In the genomic region with DNA sequence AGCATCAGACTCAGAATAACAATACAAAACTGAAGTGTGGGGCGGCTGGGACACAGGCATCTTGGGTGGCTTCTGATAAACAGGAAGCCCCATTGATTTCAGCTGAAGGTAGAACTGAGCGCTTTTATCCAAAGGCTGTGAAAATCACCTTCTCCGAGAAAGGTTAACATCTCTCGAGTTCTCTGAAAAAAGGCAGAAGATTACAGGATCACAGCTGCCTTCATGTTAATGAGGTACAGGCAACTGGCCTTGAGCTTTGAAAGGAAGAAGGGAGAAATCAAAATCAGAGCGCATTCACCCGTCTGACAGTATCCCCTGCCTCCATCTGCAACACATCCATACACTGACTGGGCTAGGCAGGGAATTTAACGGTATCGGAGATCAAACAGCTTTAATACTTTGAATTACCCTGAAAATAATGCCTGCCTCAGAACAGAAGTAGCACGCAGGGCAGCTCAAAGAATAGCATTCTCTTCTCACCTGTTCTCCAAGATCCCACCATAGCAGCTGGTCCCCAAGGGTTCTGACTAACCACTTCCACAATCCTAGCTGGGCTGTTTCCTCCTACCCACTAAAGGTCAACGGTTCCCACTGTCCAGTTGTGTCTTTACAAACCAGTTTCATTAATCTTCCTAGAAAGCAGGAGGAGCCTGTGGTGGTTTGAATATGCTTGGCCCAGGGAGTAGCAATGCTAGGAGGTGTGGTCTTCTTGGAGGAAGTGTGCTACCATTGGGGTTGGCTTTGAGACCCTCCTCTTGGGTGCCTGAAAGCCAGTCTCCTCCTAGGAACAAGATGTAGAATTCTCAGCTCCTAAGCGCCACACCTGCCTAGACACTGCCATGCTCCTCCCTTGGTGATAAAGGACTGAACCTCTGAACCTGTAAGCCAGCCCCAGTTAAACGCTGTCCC, we compare ENCODE assay signal across 12 mouse cellular contexts.
A peak's percentile ranks its signal among the peaks of the same experiment; 100 is the strongest.
DNase-seq lines count a peak whose midpoint lies in the region; ATAC-seq and TF ChIP-seq lines count a peak whose summit lies in the region.
"Had no signal": no experiment of that assay in that cellular context is flagged by ENCODE, and none has a peak within 500 bp of the region (broad histone marks: within the 10 kb centered on the region; RNA-seq: fewer than 3 reads in every experiment).

No protein-coding gene starts in this region.

- no peak overlapping the region for H3K4me3 ChIP-seq in kidney, embryonic 15.5 days (replicated peaks)
- H3K4me3 ChIP-seq in forebrain, embryonic 11.5 days (ENCODE audit: low read depth, low read length) = no peak overlapping the region
- H3K4me3 ChIP-seq in limb, embryonic 12.5 days (replicated peaks) = no peak overlapping the region
- H3K4me3 ChIP-seq in neural tube, embryonic 13.5 days = no peak overlapping the region
- H3K4me3 ChIP-seq in liver, postnatal 0 days (ENCODE audit: low read depth, low read length) = no peak overlapping the region
- H3K4me3 ChIP-seq: embryonic facial prominence, embryonic 15.5 days; stomach, embryonic 15.5 days had no signal

- no peak for ATAC-seq in kidney, embryonic 15.5 days (replicated peaks; ENCODE audit: low FRiP score)
- ATAC-seq in forebrain, embryonic 11.5 days (replicated peaks; ENCODE audit: low FRiP score) = peak; percentile 56; the same call in 1 of the 2 replicates
- no peak for ATAC-seq in limb, embryonic 12.5 days (ENCODE audit: insufficient number of reproducible peaks, insufficient read depth, low FRiP score, low TSS enrichment, low read depth)
- ATAC-seq in neural tube, embryonic 13.5 days (ENCODE audit: low read depth) = no peak; the same call in 1 of the 2 replicates
- no peak for ATAC-seq in liver, postnatal 0 days

- TF ChIP-seq CTCF in liver, postnatal 0 days (IDR thresholded peaks at IDR 0.05; ENCODE audit: low read depth) = no peak

- H3K4me2 ChIP-seq in kidney, embryonic 15.5 days = peak overlapping the region; percentile 7; the same call in 1 of the 2 replicates
- H3K4me2 ChIP-seq in forebrain, embryonic 11.5 days (ENCODE audit: low read depth, low read length, severe bottlenecking) = peak overlapping the region; percentile 28
- H3K4me2 ChIP-seq in limb, embryonic 12.5 days = peak overlapping the region; percentile 6; the same call in 1 of the 2 replicates
- peak overlapping the region; percentile 23; the same call in 1 of the 2 replicates for H3K4me2 ChIP-seq in neural tube, embryonic 13.5 days
- H3K4me2 ChIP-seq in liver, postnatal 0 days (ENCODE audit: low read depth, low read length) = no peak overlapping the region
- H3K4me2 ChIP-seq: embryonic facial prominence, embryonic 15.5 days; stomach, embryonic 15.5 days had no signal

- 34% methylated on average over 12 of the region's 12 CpGs for WGBS in kidney, embryonic 15.5 days
- WGBS in forebrain, embryonic 11.5 days = 24% methylated on average over 12 of the region's 12 CpGs
- WGBS in limb, embryonic 12.5 days = 26% methylated on average over 12 of the region's 12 CpGs
- 22% methylated on average over 12 of the region's 12 CpGs for WGBS in neural tube, embryonic 13.5 days
- 70% methylated on average over 12 of the region's 12 CpGs for WGBS in liver, postnatal 0 days (ENCODE audit: insufficient replicate concordance)

- DNase-seq in kidney, postnatal 25 days = no peak
- no peak for DNase-seq in forebrain, embryonic 11.5 days (ENCODE audit: low spot score)
- no peak for DNase-seq in adrenal gland, postnatal 25 days
- no peak for DNase-seq in liver, postnatal 0 days
- no peak for DNase-seq in spleen, postnatal 14 days (ENCODE audit: low spot score in 2 of 2)
- DNase-seq: heart, postnatal 14 days had no signal

- H3K9me3 ChIP-seq in kidney, embryonic 15.5 days (replicated peaks) = no peaks in the 10 kb centered on the region
- no peaks in the 10 kb centered on the region for H3K9me3 ChIP-seq in forebrain, embryonic 11.5 days (ENCODE audit: control insufficient read depth, low read length)
- no peaks in the 10 kb centered on the region for H3K9me3 ChIP-seq in limb, embryonic 12.5 days
- H3K9me3 ChIP-seq in neural tube, embryonic 13.5 days = no peaks in the 10 kb centered on the region
- no peaks in the 10 kb centered on the region for H3K9me3 ChIP-seq in liver, postnatal 0 days (ENCODE audit: low read length)
- H3K9me3 ChIP-seq: embryonic facial prominence, embryonic 15.5 days; stomach, embryonic 15.5 days had no signal

- H3K27ac ChIP-seq in kidney, embryonic 15.5 days = peak overlapping the region; percentile 45
- H3K27ac ChIP-seq in forebrain, embryonic 11.5 days (ENCODE audit: low read depth, low read length) = peak overlapping the region; percentile 79
- 0 out of 2 replicates have a peak overlapping the region, but pooled peaks have one; percentile 7 for H3K27ac ChIP-seq in limb, embryonic 12.5 days
- H3K27ac ChIP-seq in neural tube, embryonic 13.5 days (replicated peaks) = peak overlapping the region; percentile 78
- H3K27ac ChIP-seq in liver, postnatal 0 days (ENCODE audit: low read depth) = no peak overlapping the region
- H3K27ac ChIP-seq: embryonic facial prominence, embryonic 15.5 days; macrophage; stomach, embryonic 15.5 days had no signal

- H3K9ac ChIP-seq in kidney, embryonic 15.5 days = no peak overlapping the region
- no peak overlapping the region for H3K9ac ChIP-seq in forebrain, embryonic 11.5 days (ENCODE audit: low read length)
- no peak overlapping the region for H3K9ac ChIP-seq in limb, embryonic 12.5 days (replicated peaks)
- H3K9ac ChIP-seq in neural tube, embryonic 13.5 days = peak overlapping the region; percentile 50; the same call in 1 of the 2 replicates
- H3K9ac ChIP-seq in liver, postnatal 0 days (replicated peaks) = no peak overlapping the region
- H3K9ac ChIP-seq: embryonic facial prominence, embryonic 15.5 days; stomach, embryonic 15.5 days had no signal

- H3K27me3 ChIP-seq in kidney, embryonic 15.5 days = no peaks in the 10 kb centered on the region
- H3K27me3 ChIP-seq in forebrain, embryonic 11.5 days (ENCODE audit: control insufficient read depth, insufficient read depth, low read length) = no peaks in the 10 kb centered on the region
- no peaks in the 10 kb centered on the region for H3K27me3 ChIP-seq in limb, embryonic 12.5 days
- no peaks in the 10 kb centered on the region for H3K27me3 ChIP-seq in neural tube, embryonic 13.5 days
- H3K27me3 ChIP-seq in liver, postnatal 0 days (ENCODE audit: insufficient read depth, low read length) = no peaks in the 10 kb centered on the region
- H3K27me3 ChIP-seq: embryonic facial prominence, embryonic 15.5 days; stomach, embryonic 15.5 days had no signal

- H3K36me3 ChIP-seq in kidney, embryonic 15.5 days = no peaks in the 10 kb centered on the region
- no peaks in the 10 kb centered on the region for H3K36me3 ChIP-seq in forebrain, embryonic 11.5 days (ENCODE audit: control insufficient read depth, insufficient read depth, low read length)
- 0 out of 2 replicates have a peak, but pooled peaks cover 2% of the 10 kb centered on the region for H3K36me3 ChIP-seq in limb, embryonic 12.5 days
- no peaks in the 10 kb centered on the region for H3K36me3 ChIP-seq in neural tube, embryonic 13.5 days
- H3K36me3 ChIP-seq in liver, postnatal 0 days (replicated peaks; ENCODE audit: insufficient read depth, low read length) = no peaks in the 10 kb centered on the region
- H3K36me3 ChIP-seq: embryonic facial prominence, embryonic 15.5 days; stomach, embryonic 15.5 days had no signal

- TF ChIP-seq EP300 in liver, postnatal 0 days (IDR thresholded peaks at IDR 0.05; ENCODE audit: low read depth) = no peak

- H3K4me1 ChIP-seq in kidney, embryonic 15.5 days = peaks cover 31% of the 10 kb centered on the region
- peaks cover 5% of the 10 kb centered on the region; the same call in 1 of the 2 replicates for H3K4me1 ChIP-seq in forebrain, embryonic 11.5 days (replicated peaks; ENCODE audit: control insufficient read depth, insufficient read depth, low read length)
- peaks cover 41% of the 10 kb centered on the region for H3K4me1 ChIP-seq in limb, embryonic 12.5 days (replicated peaks)
- peaks cover 58% of the 10 kb centered on the region for H3K4me1 ChIP-seq in neural tube, embryonic 13.5 days (replicated peaks)
- H3K4me1 ChIP-seq in liver, postnatal 0 days (ENCODE audit: insufficient read depth) = no peaks in the 10 kb centered on the region; the same call in 1 of the 2 replicates
